Mouse (Mus musculus): Measurements from ENCODE around the gene Noa1. TPM values are rescaled to one million over a fixed set of nuclear protein-coding genes. Genes with fewer than 3 reads are reported as not detected.

Noa1 gene
- polyA plus RNA-seq, 1 experiment = 24.0 TPM

DNA sequence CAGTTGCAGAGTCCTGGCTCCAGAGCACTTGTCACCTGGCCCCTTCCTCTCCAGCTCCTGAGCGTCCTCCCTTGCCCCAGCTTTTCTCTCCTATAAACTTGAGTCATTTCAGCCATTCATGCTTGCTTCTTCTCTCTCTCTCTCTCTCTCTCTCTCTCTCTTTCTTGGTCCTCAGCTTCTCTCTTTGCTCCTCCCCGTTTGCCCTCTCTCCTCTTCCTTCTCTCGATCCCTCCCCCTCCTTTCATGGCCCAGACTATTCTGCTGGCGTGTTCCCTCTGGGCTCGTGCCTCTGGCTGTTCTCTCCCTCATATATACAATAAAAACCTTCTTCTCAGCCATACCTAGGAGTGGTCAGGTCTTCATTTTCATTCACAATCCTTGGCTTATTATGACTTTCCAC, 58.2 kb downstream of the Noa1 start:
- no peak for DNase-seq (ENCODE audit: low read depth)
- TF ChIP-seq POLR2A (IDR thresholded peaks at IDR 0.05; ENCODE audit: borderline replicate concordance, extremely low read depth, insufficient read depth, insufficient read length, poor library complexity, severe bottlenecking) = no peak
- no peak for TF ChIP-seq CTCF (IDR thresholded peaks at IDR 0.05; ENCODE audit: borderline replicate concordance, extremely low read depth, insufficient read depth, insufficient read length)

DNA sequence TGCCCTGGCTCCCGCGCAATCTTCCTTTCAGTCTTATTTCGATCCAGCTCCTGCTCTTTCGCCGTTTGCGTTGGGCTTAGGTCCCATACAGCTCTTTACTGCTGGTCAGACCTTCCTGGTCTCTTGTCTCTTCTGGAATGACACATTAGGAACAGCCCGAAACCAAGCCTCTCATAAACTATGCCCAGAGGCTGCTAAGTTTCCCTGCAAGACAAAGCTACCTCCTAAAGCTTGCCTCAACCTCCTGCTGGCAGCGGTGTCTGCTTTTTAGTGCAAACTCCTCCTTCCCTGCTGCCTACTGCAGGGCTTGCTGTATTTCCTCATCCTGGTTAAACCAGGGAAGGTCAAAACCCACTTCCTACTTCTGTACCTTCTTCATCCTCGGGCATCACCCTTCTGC, 59.8 kb downstream of the Noa1 start:
- TF ChIP-seq POLR2A (IDR thresholded peaks at IDR 0.05; ENCODE audit: borderline replicate concordance, extremely low read depth, insufficient read depth, insufficient read length, poor library complexity, severe bottlenecking) = no peak
- TF ChIP-seq CTCF (IDR thresholded peaks at IDR 0.05; ENCODE audit: borderline replicate concordance, extremely low read depth, insufficient read depth, insufficient read length) = no peak
- no peak for DNase-seq (ENCODE audit: low read depth)

DNA sequence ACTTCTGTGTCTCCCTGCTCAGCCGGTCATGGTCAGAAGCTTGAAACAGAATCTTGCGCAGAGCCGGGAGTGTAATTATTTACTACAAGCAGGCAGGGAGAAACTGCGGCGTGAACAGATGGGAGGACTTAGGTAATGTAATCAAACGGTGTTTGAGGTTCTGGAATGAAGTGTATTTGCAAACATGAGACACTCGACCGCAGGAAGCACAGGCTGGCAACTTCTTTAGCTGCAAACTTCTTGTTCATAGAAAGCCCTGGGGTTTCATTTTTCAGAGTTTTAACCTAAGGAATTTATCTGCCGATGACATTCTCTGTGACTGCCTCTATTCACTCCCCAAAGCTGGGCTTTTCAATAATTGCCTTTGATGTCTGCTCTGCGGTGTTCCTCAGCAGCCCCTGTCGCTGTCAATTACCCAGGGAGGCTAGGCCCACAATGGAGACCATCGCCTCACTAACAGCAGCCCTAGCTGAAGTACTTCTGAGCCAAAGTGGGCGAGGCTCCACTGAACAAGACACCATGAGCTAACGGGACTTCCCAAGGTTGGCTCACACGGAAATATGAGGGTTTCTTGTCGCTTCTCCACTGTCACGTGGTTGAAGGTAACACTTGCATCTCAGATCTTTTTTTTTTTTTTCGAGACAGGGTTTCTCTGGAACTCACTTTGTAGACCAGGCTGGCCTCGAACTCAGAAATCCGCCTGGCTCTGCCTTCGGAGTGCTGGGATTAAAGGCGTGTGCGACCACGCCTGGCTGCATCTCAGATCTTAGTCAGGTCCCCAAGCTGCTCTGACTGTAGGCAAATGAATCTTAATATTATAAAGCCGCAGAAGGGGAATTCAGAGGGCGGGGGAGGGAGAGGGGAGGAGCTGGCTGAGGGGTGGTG, 63.9 kb downstream of the Noa1 start:
- TF ChIP-seq POLR2A (IDR thresholded peaks at IDR 0.05; ENCODE audit: borderline replicate concordance, extremely low read depth, insufficient read depth, insufficient read length, poor library complexity, severe bottlenecking) (no peak), CTCF (IDR thresholded peaks at IDR 0.05; ENCODE audit: borderline replicate concordance, extremely low read depth, insufficient read depth, insufficient read length) (no peak)
- peak; percentile 77 for DNase-seq (ENCODE audit: low read depth)

DNA sequence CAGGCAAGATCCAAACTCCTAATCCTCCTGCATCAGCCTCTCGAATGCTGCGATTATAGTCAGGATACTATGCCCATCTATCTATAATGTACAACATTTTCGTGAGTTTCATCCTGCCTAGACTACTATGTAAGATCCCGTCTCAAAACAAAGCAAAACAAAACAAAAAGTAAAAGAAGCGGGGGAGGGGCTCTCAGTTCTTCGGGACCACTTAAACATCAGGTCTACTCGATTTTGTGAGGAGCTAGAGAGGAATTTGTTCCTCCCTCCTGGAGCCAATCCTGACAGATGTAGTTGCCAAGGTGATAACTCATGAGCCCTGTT, 64.5 kb downstream of the Noa1 start:
- no peak for TF ChIP-seq CTCF (IDR thresholded peaks at IDR 0.05; ENCODE audit: borderline replicate concordance, extremely low read depth, insufficient read depth, insufficient read length)
- no peak for TF ChIP-seq POLR2A (IDR thresholded peaks at IDR 0.05; ENCODE audit: borderline replicate concordance, extremely low read depth, insufficient read depth, insufficient read length, poor library complexity, severe bottlenecking)
- DNase-seq (ENCODE audit: low read depth) = no peak

DNA sequence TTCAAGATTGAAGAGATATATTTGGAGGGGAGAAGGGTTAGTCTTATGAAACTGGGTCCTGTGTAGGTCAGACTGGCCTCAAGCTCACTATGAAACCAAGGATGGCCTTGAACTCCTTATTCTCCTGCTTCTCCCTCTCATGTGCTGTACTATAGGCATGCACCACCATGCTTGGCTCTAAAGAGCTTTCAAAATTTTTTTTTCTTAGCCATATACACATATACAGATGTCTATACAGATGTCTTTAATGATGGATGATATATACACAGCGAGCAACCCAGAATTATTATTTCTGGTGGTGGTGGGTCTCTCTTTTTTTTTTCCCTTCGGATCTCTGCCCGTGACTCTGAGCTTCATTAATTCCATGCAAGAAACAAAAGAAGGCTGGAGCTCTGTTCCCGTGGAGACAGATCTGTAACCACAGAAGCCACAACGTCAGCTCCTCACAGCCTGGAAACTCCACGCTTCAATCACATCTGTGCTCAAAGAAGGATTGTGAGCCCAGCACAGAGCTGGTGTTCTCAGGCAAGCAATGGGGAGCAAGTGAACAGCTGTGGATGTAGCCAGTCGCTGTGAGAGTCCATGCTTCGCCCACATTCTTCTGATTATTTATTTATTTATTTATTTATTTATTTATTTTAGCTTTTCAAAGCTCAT, 65.4 kb downstream of the Noa1 start:
- TF ChIP-seq CTCF (IDR thresholded peaks at IDR 0.05; ENCODE audit: borderline replicate concordance, extremely low read depth, insufficient read depth, insufficient read length) = no peak
- no peak for TF ChIP-seq POLR2A (IDR thresholded peaks at IDR 0.05; ENCODE audit: borderline replicate concordance, extremely low read depth, insufficient read depth, insufficient read length, poor library complexity, severe bottlenecking)
- DNase-seq (ENCODE audit: low read depth) = peak; percentile 66

Other genes with a start within 250 kb of the Noa1 start
- 22.5 and 28.1 TPM in 2 replicates for gene Hopx, start 195.0 kb downstream of the Noa1 start, polyA plus RNA-seq (2012; rRNA removed)
- 0.26 and 0.74 TPM in 2 replicates for gene Spink2, start 98.6 kb downstream of the Noa1 start, polyA plus RNA-seq (2012; rRNA removed)
- 7.0 and 8.8 TPM in 2 replicates for gene Rest, start 44.6 kb downstream of the Noa1 start, polyA plus RNA-seq (2012; rRNA removed)
- 59.4 and 60.6 TPM in 2 replicates for gene Polr2b, start 63 bp upstream of the Noa1 start, polyA plus RNA-seq (2012; rRNA removed)
- gene Igfbp7, start 98.0 kb upstream of the Noa1 start, polyA plus RNA-seq (2012; rRNA removed) = 73.2 and 74.8 TPM in 2 replicates

All from brain, embryonic 14.5 days (tissue).